Mouse (Mus musculus) testis, adult 2 months (tissue): ENCODE measurements around the gene Tubgcp6. TPM values are rescaled to one million over a fixed set of nuclear protein-coding genes. Genes with fewer than 3 reads are reported as not detected.

Experiments used
- H3K27ac ChIP-seq: fragments of 200-500 bp; 2 replicates; pipeline ENCODE4 v1.5.1; 2012; ENCODE audit warnings: low read depth, low read length; ENCODE audit not compliant: control insufficient read depth, insufficient read depth
- H3K27me3 ChIP-seq: fragments of 200-500 bp; 2 replicates; pipeline ENCODE4 v1.6.1; 2012; ENCODE audit warnings: mild to moderate bottlenecking, low read length, moderate library complexity; ENCODE audit not compliant: control insufficient read depth, insufficient read depth
- H3K36me3 ChIP-seq: fragments of 200-500 bp; 2 replicates; pipeline ENCODE4 v1.6.1; 2012; ENCODE audit warnings: mild to moderate bottlenecking, low read length; ENCODE audit not compliant: control insufficient read depth, insufficient read depth
- H3K4me1 ChIP-seq: fragments of 200-500 bp; 2 replicates; pipeline ENCODE4 v1.6.1; 2012; ENCODE audit warnings: low read length; ENCODE audit not compliant: control insufficient read depth, insufficient read depth
- H3K4me3 ChIP-seq: fragments of 200-500 bp; 2 replicates; pipeline ENCODE4 v1.5.1; 2012; ENCODE audit warnings: low read depth, mild to moderate bottlenecking, low read length, moderate library complexity, mixed read lengths; ENCODE audit not compliant: control insufficient read depth
- CTCF ChIP-seq: fragments of 200-500 bp; IDR thresholded peaks from 2 replicates; pipeline ENCODE4 v1.5.1; 2012; ENCODE audit warnings: low read depth, mild to moderate bottlenecking, inconsistent platforms, low read length, moderate library complexity; ENCODE audit not compliant: control insufficient read depth, insufficient read depth, insufficient replicate concordance
- POLR2A ChIP-seq: fragments of 200-500 bp; IDR thresholded peaks from 2 replicates; pipeline ENCODE4 v1.6.1; 2012; ENCODE audit warnings: low read depth, mild to moderate bottlenecking, inconsistent platforms, low read length, moderate library complexity; ENCODE audit not compliant: control insufficient read depth
- polyA plus RNA-seq: library from polyadenylated mRNA; depleted of rRNA; stranded (reverse); fragments of >200 nt; gene quantifications from 2 replicates; pipeline ENCODE4 v1.2.3, GENCODE M21; 2012; rRNA removed

Gene Tubgcp6
- polyA plus RNA-seq, 1 experiment, result 9.9 TPM

- no peak overlapping the region for H3K4me3 ChIP-seq
- no peaks in the 10 kb centered on the region for H3K36me3 ChIP-seq
- H3K27ac ChIP-seq, result no peak overlapping the region
- H3K27me3 ChIP-seq, result no peaks in the 10 kb centered on the region
- peaks cover 3% of the 10 kb centered on the region; the same call in 1 of the 2 replicates for H3K4me1 ChIP-seq
- TF ChIP-seq POLR2A (no peak), CTCF (no peak)
Observed at GRCm38 (mm10) chr15:89061761-89062517, 61.0 kb downstream of the Tubgcp6 start.

GRCm38 (mm10) chr15:89060811-89061460, 62.0 kb downstream of the Tubgcp6 start:
- Histone ChIP-seq H3K4me3 (no peak overlapping the region), H3K4me1 (peaks cover 3% of the 10 kb centered on the region; the same call in 1 of the 2 replicates), H3K27ac (no peak overlapping the region), H3K36me3 (no peaks in the 10 kb centered on the region), H3K27me3 (no peaks in the 10 kb centered on the region)
- TF ChIP-seq CTCF (no peak), POLR2A (no peak)

DNA sequence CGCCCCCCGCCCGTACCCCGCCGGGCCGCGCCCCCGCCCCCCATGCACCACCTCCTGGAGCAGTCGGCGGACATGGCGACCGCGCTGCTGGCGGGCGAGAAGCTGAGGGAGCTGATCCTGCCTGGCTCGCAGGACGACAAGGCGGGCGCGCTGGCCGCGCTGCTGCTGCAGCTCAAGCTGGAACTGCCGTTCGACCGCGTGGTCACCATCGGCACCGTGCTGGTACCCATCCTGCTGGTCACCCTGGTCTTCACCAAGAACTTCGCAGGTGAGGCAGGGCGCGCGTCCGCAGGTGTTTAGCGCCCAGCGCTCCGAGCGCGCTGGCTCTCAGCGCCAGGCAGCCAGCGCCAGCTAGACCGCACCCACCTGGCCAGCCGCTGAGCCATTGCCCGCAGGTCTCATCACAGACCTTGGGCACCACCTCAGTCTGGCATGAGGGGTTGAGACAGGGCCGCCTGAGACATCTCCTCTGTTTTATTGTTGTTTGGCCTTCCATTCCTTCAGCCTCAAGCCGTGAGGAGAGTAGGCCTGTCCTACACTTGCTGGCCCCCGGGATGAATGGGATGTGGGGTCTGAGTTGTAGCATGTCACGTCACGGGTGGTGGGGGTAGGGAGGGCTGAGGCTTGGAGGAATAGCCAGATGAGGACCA, 62.8 kb downstream of the Tubgcp6 start:
- Histone ChIP-seq H3K36me3 (no peaks in the 10 kb centered on the region), H3K4me1 (peaks cover 3% of the 10 kb centered on the region; the same call in 1 of the 2 replicates), H3K27me3 (no peaks in the 10 kb centered on the region), H3K4me3 (peak overlapping the region; percentile 80), H3K27ac (no peak overlapping the region)
- TF ChIP-seq POLR2A (no peak), CTCF (no peak)

DNA sequence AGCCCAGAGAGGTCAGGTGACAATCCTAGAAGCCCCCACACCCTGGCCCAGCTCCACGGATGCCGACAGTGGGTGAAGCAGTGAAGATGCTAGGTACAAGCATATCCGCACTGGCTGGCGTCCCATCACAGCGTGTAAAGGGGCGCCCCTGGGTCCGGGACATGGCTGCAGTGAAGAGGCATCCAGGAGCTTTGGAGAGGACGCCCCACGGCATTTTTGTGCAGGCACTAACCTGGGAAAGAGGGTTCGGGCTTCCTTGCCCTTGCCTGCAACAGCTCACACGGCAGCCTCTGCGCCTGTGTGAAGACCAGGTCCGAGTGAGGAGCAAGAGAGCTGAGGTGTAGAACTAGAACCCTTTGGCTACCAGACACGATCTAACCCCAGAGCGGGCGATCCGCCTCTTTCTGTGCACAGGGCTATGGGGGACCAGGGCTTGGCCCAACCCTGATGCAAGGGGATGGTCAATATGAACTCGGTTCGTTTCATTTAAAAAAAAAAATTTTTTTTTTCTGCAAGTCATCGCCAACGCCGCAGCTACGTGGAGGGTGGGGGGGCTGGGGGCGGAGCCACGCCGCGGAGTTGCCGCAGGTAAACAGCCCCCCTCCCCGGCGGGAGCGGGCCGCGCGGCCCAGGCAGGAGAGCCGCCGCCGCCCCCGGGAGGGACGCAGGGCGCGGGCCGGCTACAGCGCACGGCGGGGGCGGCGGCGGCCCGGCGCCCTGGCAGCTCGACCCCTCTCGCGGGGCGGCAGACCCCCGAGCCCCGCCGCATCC, 63.6 kb downstream of the Tubgcp6 start, which contains the start of gene Panx2:
TSS of gene Panx2 (plus strand) at position 574 of the 771 bp plus-strand sequence.
- no peaks in the 10 kb centered on the region for H3K27me3 ChIP-seq
- H3K36me3 ChIP-seq, result no peaks in the 10 kb centered on the region
- no peak within 1 kb of the TSS for H3K27ac ChIP-seq
- H3K4me1 ChIP-seq, result peaks cover 3% of the 10 kb centered on the region; the same call in 1 of the 2 replicates
- H3K4me3 ChIP-seq, result peak within 1 kb of the TSS; percentile 80
- TF ChIP-seq POLR2A, result 0 out of 2 replicates have a peak, but pooled peaks have one; percentile 17
- no peak for TF ChIP-seq CTCF

- Histone ChIP-seq H3K36me3 (no peaks in the 10 kb centered on the region), H3K4me1 (peaks cover 3% of the 10 kb centered on the region; the same call in 1 of the 2 replicates), H3K27ac (no peak overlapping the region), H3K4me3 (peak overlapping the region; percentile 79), H3K27me3 (no peaks in the 10 kb centered on the region)
- TF ChIP-seq CTCF (no peak), POLR2A (no peak)
Observed at GRCm38 (mm10) chr15:89058736-89059135, 64.2 kb downstream of the Tubgcp6 start.

GRCm38 (mm10) chr15:89054666-89055065, 68.2 kb downstream of the Tubgcp6 start:
- TF ChIP-seq POLR2A (no peak), CTCF (no peak)
- Histone ChIP-seq H3K36me3 (no peaks in the 10 kb centered on the region), H3K27ac (no peak overlapping the region), H3K4me1 (peaks cover 3% of the 10 kb centered on the region; the same call in 1 of the 2 replicates), H3K4me3 (peak overlapping the region; percentile 41; the same call in 1 of the 2 replicates), H3K27me3 (no peaks in the 10 kb centered on the region)

Other genes starting within 250 kb of the Tubgcp6 start
- 171 and 179 TPM in 2 replicates for gene Ttll8, start 168.7 kb downstream of the Tubgcp6 start, polyA plus RNA-seq
- gene Mlc1, start 144.1 kb downstream of the Tubgcp6 start, polyA plus RNA-seq, result 51.1 and 56.3 TPM in 2 replicates
- 56.1 and 58.4 TPM in 2 replicates for gene Mov10l1, start 140.2 kb downstream of the Tubgcp6 start, polyA plus RNA-seq
- gene Panx2, start 63.4 kb downstream of the Tubgcp6 start, polyA plus RNA-seq, result 2.6 and 3.6 TPM in 2 replicates
- gene Trabd, start 48.0 kb downstream of the Tubgcp6 start, polyA plus RNA-seq, result 17.3 and 19.7 TPM in 2 replicates
- gene Selenoo, start 34.0 kb downstream of the Tubgcp6 start, polyA plus RNA-seq, result 10.5 and 10.7 TPM in 2 replicates
- 4.0 and 4.5 TPM in 2 replicates for gene Hdac10, start 5.6 kb upstream of the Tubgcp6 start, polyA plus RNA-seq
- 0.79 and 1.0 TPM in 2 replicates for gene Mapk12, start 17.6 kb upstream of the Tubgcp6 start, polyA plus RNA-seq
- gene Mapk11, start 26.5 kb upstream of the Tubgcp6 start, polyA plus RNA-seq, result 2.0 and 2.6 TPM in 2 replicates
- gene Plxnb2, start 57.7 kb upstream of the Tubgcp6 start, polyA plus RNA-seq, result 91.0 and 107 TPM in 2 replicates
- 55.5 and 58.5 TPM in 2 replicates for gene Dennd6b, start 73.4 kb upstream of the Tubgcp6 start, polyA plus RNA-seq
- gene Ppp6r2, start 88.4 kb upstream of the Tubgcp6 start, polyA plus RNA-seq, result 49.8 and 59.3 TPM in 2 replicates
- 157 and 170 TPM in 2 replicates for gene Sbf1, start 192.2 kb upstream of the Tubgcp6 start, polyA plus RNA-seq
- not detected in 2 replicates for gene Adm2, start 199.6 kb upstream of the Tubgcp6 start, polyA plus RNA-seq
- 0.81 and 1.7 TPM in 2 replicates for gene Miox, start 211.3 kb upstream of the Tubgcp6 start, polyA plus RNA-seq
- 43.0 and 46.6 TPM in 2 replicates for gene Lmf2, start 232.5 kb upstream of the Tubgcp6 start, polyA plus RNA-seq
- gene Ncaph2, start 232.6 kb upstream of the Tubgcp6 start, polyA plus RNA-seq, result 41.5 and 44.7 TPM in 2 replicates